Mouse (Mus musculus) layer of hippocampus, adult 18-20 months (tissue): ENCODE data around the gene Numa1. TPM values are rescaled to one million over a fixed set of nuclear protein-coding genes. Genes with fewer than 3 reads are reported as not detected.
"Not testable (repeated sequence)": the region's sequence is repeated elsewhere in the genome, so short reads cannot be mapped to it uniquely, and the experiment has no call there.

Source experiments
- DNase-seq, 2 experiments: peaks; one replicate each; pipeline ENCODE4 v3.0.0; 2022; ENCODE audit warnings: low spot score in 2 of 2
- total RNA-seq, 2 experiments: library from RNA; stranded (reverse); gene quantifications; 2 replicates each; pipeline ENCODE4 v1.2.3; 2021

Numa1 gene
- total RNA-seq, 2 experiments from 2014 or later: 108 to 119 TPM

GRCm38 (mm10) chr7:102035534-102035933 is 101.6 kb downstream of the Numa1 start:
- DNase-seq: no peak

- DNase-seq: no peak
Observed at GRCm38 (mm10) chr7:102037318-102037717, 103.4 kb downstream of the Numa1 start.

DNA sequence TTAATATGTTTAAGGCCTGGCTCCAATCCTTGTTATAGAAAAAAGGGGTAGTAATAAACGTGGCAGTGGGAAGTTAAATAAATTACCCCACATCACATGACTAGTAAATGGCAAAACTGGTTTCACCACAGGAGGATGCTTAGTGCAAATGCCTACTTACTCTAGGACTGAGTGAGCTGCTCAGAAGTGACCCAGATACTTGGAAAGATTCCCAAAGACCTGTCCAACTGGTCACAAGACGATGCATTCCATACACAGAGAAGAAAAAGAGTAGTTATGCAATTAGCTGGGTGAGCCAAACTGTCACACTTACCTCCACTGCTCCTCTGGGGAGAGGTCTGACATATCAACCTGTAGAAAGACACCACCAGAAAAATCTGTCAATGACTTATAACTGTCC is 108.4 kb downstream of the Numa1 start:
- DNase-seq: no peak

- DNase-seq: not testable (repeated sequence)
Observed at GRCm38 (mm10) chr7:102048524-102048923, 114.6 kb downstream of the Numa1 start.

DNA sequence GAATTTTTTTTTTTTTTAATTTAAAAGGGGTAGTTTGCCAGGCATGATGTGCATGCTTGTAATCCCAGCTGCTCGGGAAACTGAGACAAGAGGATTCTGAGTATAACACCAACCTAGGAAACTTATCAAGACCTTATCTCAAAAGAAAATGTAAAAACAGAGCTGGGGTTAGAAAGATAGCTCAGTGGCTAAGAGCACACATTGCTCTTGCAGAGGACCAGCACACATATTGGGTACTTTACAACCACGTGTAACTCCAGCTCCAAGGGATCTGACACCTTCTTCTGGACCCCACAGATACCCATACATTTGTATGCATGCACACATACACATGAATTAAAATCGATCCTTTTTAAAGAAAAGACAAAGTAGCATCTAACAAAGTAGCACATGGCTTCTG is 127.4 kb downstream of the Numa1 start:
- no peak for DNase-seq

GRCm38 (mm10) chr7:102062203-102062602 is 128.3 kb downstream of the Numa1 start:
- DNase-seq: no peak

GRCm38 (mm10) chr7:102063891-102064290 is 130.0 kb downstream of the Numa1 start:
- DNase-seq: no peak

Other genes starting within 250 kb of the Numa1 start
- gene Phox2a, start 115.8 kb upstream of the Numa1 start, total RNA-seq: not detected
- 10 to 100 TPM; 23.0 to 31.1 TPM for gene Inppl1, start 95.9 kb upstream of the Numa1 start, total RNA-seq
- under 1 TPM in 1 of 2 experiments, not detected in 1; 0.40 TPM for gene Folr2, start 76.9 kb upstream of the Numa1 start, total RNA-seq
- 10 to 100 TPM; 30.5 to 34.9 TPM for gene Anapc15, start 70.4 kb upstream of the Numa1 start, total RNA-seq
- gene Folr1, start 63.3 kb upstream of the Numa1 start, total RNA-seq: 1 to 10 TPM in 1 of 2 experiments, under 1 TPM in 1; 0.76 to 3.0 TPM
- 10 to 100 TPM; 90.2 to 96.3 TPM for gene Lamtor1, start 28.2 kb upstream of the Numa1 start, total RNA-seq
- gene Tomt, start 27.8 kb upstream of the Numa1 start, total RNA-seq: not detected
- gene Lrrc51, start 216 bp upstream of the Numa1 start, total RNA-seq: 1 to 10 TPM; 4.9 to 7.9 TPM
- gene Il18bp, start 84.6 kb downstream of the Numa1 start, total RNA-seq: 1 to 10 TPM; 5.6 to 6.1 TPM
- gene Rnf121, start 131.4 kb downstream of the Numa1 start, total RNA-seq: 10 to 100 TPM; 36.5 to 40.4 TPM
- 10 to 100 TPM; 22.4 to 27.0 TPM for gene Xndc1, start 131.4 kb downstream of the Numa1 start, total RNA-seq
- gene Xntrpc, start 131.6 kb downstream of the Numa1 start, total RNA-seq: 1 to 10 TPM; 2.0 to 3.3 TPM
- gene Trpc2, start 149.0 kb downstream of the Numa1 start, total RNA-seq: 1 to 10 TPM in 1 of 2 experiments, not detected in 1; 1.9 TPM
- not detected for gene Art1, start 167.6 kb downstream of the Numa1 start, total RNA-seq
- not detected for gene Art5, start 175.4 kb downstream of the Numa1 start, total RNA-seq
- not detected for gene Chrna10, start 182.7 kb downstream of the Numa1 start, total RNA-seq